Mouse (Mus musculus): ENCODE results near the gene Dao.

Dao gene

GRCm38 (mm10) chr5:114003542-114003941, at the start of gene Dao:
Gene Dao, plus strand, starts transcription at chr5:114003703.
- DNase-seq (ENCODE audit: low spot score in 2 of 2): no peak

GRCm38 (mm10) chr5:113954421-113954820, 49.1 kb upstream of the Dao start:
- peak; percentile 75 to 91 for DNase-seq (ENCODE audit: low spot score in 2 of 2)

- no peak for DNase-seq (ENCODE audit: low spot score in 2 of 2)
These were observed 48.2 kb upstream of the Dao start for GRCm38 (mm10) chr5:113955281-113955680.

GRCm38 (mm10) chr5:113955691-113956090, 47.8 kb upstream of the Dao start:
- no peak for DNase-seq (ENCODE audit: low spot score in 2 of 2)

- peak; percentile 69 to 94 for DNase-seq (ENCODE audit: low spot score in 2 of 2)
These were observed 47.0 kb upstream of the Dao start for GRCm38 (mm10) chr5:113956510-113956909.

- DNase-seq (ENCODE audit: low spot score in 2 of 2): no peak
These were observed 44.5 kb upstream of the Dao start for GRCm38 (mm10) chr5:113959039-113959438.

GRCm38 (mm10) chr5:113960416-113960815, 43.1 kb upstream of the Dao start:
- no peak for DNase-seq (ENCODE audit: low spot score in 2 of 2)

- no peak for DNase-seq (ENCODE audit: low spot score in 2 of 2)
These were observed 41.7 kb upstream of the Dao start for GRCm38 (mm10) chr5:113961776-113962175.

- DNase-seq (ENCODE audit: low spot score in 2 of 2): no peak
These were observed 38.5 kb upstream of the Dao start for GRCm38 (mm10) chr5:113964972-113965371.

- DNase-seq (ENCODE audit: low spot score in 2 of 2): no peak
These were observed 37.8 kb upstream of the Dao start for GRCm38 (mm10) chr5:113965659-113966185.

- DNase-seq (ENCODE audit: low spot score in 2 of 2): no peak
These were observed 36.9 kb upstream of the Dao start for GRCm38 (mm10) chr5:113966452-113967150.

GRCm38 (mm10) chr5:113968371-113968770, 35.1 kb upstream of the Dao start:
- no peak for DNase-seq (ENCODE audit: low spot score in 2 of 2)

GRCm38 (mm10) chr5:113971434-113971960, 32.0 kb upstream of the Dao start:
- no peak for DNase-seq (ENCODE audit: low spot score in 2 of 2)

- no peak for DNase-seq (ENCODE audit: low spot score in 2 of 2)
These were observed 30.7 kb upstream of the Dao start for GRCm38 (mm10) chr5:113972589-113973515.

GRCm38 (mm10) chr5:113973790-113974189, 29.7 kb upstream of the Dao start:
- no peak for DNase-seq (ENCODE audit: low spot score in 2 of 2)

- no peak for DNase-seq (ENCODE audit: low spot score in 2 of 2)
These were observed 28.9 kb upstream of the Dao start for GRCm38 (mm10) chr5:113974576-113974975.

- DNase-seq (ENCODE audit: low spot score in 2 of 2): peak in 1 of 2 experiments; percentile 56
These were observed 27.8 kb upstream of the Dao start for GRCm38 (mm10) chr5:113975538-113976215.

GRCm38 (mm10) chr5:113976597-113976996, 26.9 kb upstream of the Dao start:
- DNase-seq (ENCODE audit: low spot score in 2 of 2): no peak

- no peak for DNase-seq (ENCODE audit: low spot score in 2 of 2)
These were observed 26.2 kb upstream of the Dao start for GRCm38 (mm10) chr5:113977309-113977708.

- no peak for DNase-seq (ENCODE audit: low spot score in 2 of 2)
These were observed 23.0 kb upstream of the Dao start for GRCm38 (mm10) chr5:113980511-113980910.

- DNase-seq (ENCODE audit: low spot score in 2 of 2): no peak
These were observed 22.3 kb upstream of the Dao start for GRCm38 (mm10) chr5:113981171-113981570.

GRCm38 (mm10) chr5:113981843-113982242, 21.7 kb upstream of the Dao start:
- DNase-seq (ENCODE audit: low spot score in 2 of 2): no peak
